Mouse (Mus musculus): Measurements from ENCODE around the gene Ldha. TPM values are rescaled to one million over a fixed set of nuclear protein-coding genes. Genes with fewer than 3 reads are reported as not detected.

Gene Ldha
- total and polyA plus RNA-seq, 3 experiments, result 613 to 2,637 (median 1,212) TPM

- no peak overlapping the region for H3K4me3 ChIP-seq (ENCODE audit: control insufficient read depth in 1 of 2, insufficient read depth in 1 of 2, low read depth in 2 of 2, low read length in 2 of 2)
- TF ChIP-seq ZMIZ1 (IDR thresholded peaks at IDR 0.05; ENCODE audit: low read depth, low read length), result no peak
- no peak for TF ChIP-seq TCF12 (IDR thresholded peaks at IDR 0.05; ENCODE audit: low read depth, low read length)
- TF ChIP-seq ETS1 (IDR thresholded peaks at IDR 0.05; ENCODE audit: low read depth, low read length), result no peak
- TF ChIP-seq POLR2AphosphoS2 (IDR thresholded peaks at IDR 0.05; ENCODE audit: low read length), result no peak
- no peak for TF ChIP-seq MAFK (IDR thresholded peaks at IDR 0.05; ENCODE audit: borderline replicate concordance, low read depth, low read length)
- TF ChIP-seq GABPA (IDR thresholded peaks at IDR 0.05; ENCODE audit: low read depth, low read length), result no peak
- TF ChIP-seq UBTF (IDR thresholded peaks at IDR 0.05; ENCODE audit: borderline replicate concordance, insufficient read depth, low read depth, low read length), result no peak
- TF ChIP-seq CHD2 (IDR thresholded peaks at IDR 0.05; ENCODE audit: low read length), result no peak
- no peak for TF ChIP-seq CTCF (IDR thresholded peaks at IDR 0.05 in 2 of 3, conservative IDR thresholded peaks at IDR 0.05 in 1 of 3; ENCODE audit: control insufficient read depth in 1 of 3, insufficient read depth in 1 of 3, low read depth in 2 of 3, low read length in 3 of 3, poor library complexity in 1 of 3, severe bottlenecking in 1 of 3)
- no peak for TF ChIP-seq CHD1 (IDR thresholded peaks at IDR 0.05; ENCODE audit: low read depth, low read length)
- no peak for TF ChIP-seq MYC (IDR thresholded peaks at IDR 0.05; ENCODE audit: low read depth, low read length)
- no peak for TF ChIP-seq EP300 (IDR thresholded peaks at IDR 0.05; ENCODE audit: low read depth in 1 of 2, low read length in 2 of 2)
- TF ChIP-seq HCFC1 (IDR thresholded peaks at IDR 0.05; ENCODE audit: low read depth, low read length), result no peak
- no peak for TF ChIP-seq MAZ (IDR thresholded peaks at IDR 0.05; ENCODE audit: low read depth, low read length)
- no peak; the same call in 1 of the 2 replicates for TF ChIP-seq TBP (IDR thresholded peaks at IDR 0.05; ENCODE audit: low read depth, low read length)
- TF ChIP-seq GATA1 (IDR thresholded peaks at IDR 0.05; ENCODE audit: low read depth, low read length), result no peak
- no peak for TF ChIP-seq RAD21 (IDR thresholded peaks at IDR 0.05; ENCODE audit: low read depth, low read length)
- no peak overlapping the region for H3K9ac ChIP-seq (ENCODE audit: control insufficient read depth, low read depth, low read length, poor library complexity, severe bottlenecking)
- no peaks in the 10 kb centered on the region for H3K27me3 ChIP-seq (ENCODE audit: control insufficient read depth in 1 of 2, insufficient read depth in 2 of 2, low read length in 2 of 2)
- H3K79me2 ChIP-seq (ENCODE audit: control insufficient read depth, insufficient read depth, low read length, poor library complexity), result no peaks in the 10 kb centered on the region
- H3K27ac ChIP-seq (ENCODE audit: control insufficient read depth, low read depth, low read length), result no peak overlapping the region
- H3K9me3 ChIP-seq (replicated peaks; ENCODE audit: insufficient read depth, low read length), result no peaks in the 10 kb centered on the region
- no peak for DNase-seq (ENCODE audit: low read depth, low spot score)
- no peaks in the 10 kb centered on the region for H3K36me3 ChIP-seq (ENCODE audit: control insufficient read depth in 1 of 2, insufficient read depth in 2 of 2, low read length in 2 of 2)
- H3K4me1 ChIP-seq (ENCODE audit: control insufficient read depth in 1 of 2, insufficient read depth in 2 of 2, low read length in 2 of 2), result peaks cover 0 to 3% of the 10 kb centered on the region in 2 experiments; a peak in 2 of 4 replicates
Observed at GRCm38 (mm10) chr7:46871988-46872387, 30.7 kb downstream of the Ldha start.

- Histone ChIP-seq H3K79me2 (ENCODE audit: control insufficient read depth, insufficient read depth, low read length, poor library complexity) (no peaks in the 10 kb centered on the region), H3K36me3 (ENCODE audit: control insufficient read depth in 1 of 2, insufficient read depth in 2 of 2, low read length in 2 of 2) (peaks cover 0 to 6% of the 10 kb centered on the region in 2 experiments; a peak in 2 of 4 replicates), H3K4me1 (ENCODE audit: control insufficient read depth in 1 of 2, insufficient read depth in 2 of 2, low read length in 2 of 2) (peaks cover 8 to 17% of the 10 kb centered on the region in 2 experiments; a peak in 3 of 4 replicates), H3K27ac (ENCODE audit: control insufficient read depth, low read depth, low read length) (no peak overlapping the region), H3K9ac (ENCODE audit: control insufficient read depth, low read depth, low read length, poor library complexity, severe bottlenecking) (no peak overlapping the region), H3K4me3 (ENCODE audit: control insufficient read depth in 1 of 2, insufficient read depth in 1 of 2, low read depth in 2 of 2, low read length in 2 of 2) (no peak overlapping the region), H3K27me3 (ENCODE audit: control insufficient read depth in 1 of 2, insufficient read depth in 2 of 2, low read length in 2 of 2) (no peaks in the 10 kb centered on the region), H3K9me3 (replicated peaks; ENCODE audit: insufficient read depth, low read length) (no peaks in the 10 kb centered on the region)
- no peak for DNase-seq (ENCODE audit: low read depth, low spot score)
- TF ChIP-seq POLR2AphosphoS2 (IDR thresholded peaks at IDR 0.05; ENCODE audit: low read length) (no peak), JUND (IDR thresholded peaks at IDR 0.05; ENCODE audit: low read depth, low read length) (no peak)
Observed at GRCm38 (mm10) chr7:46876841-46877240, 35.6 kb downstream of the Ldha start.

Data from MEL (cell line).